Mouse (Mus musculus) ovary, postnatal 14 days (tissue): ENCODE results near the gene Slc5a5.

Source experiments
- DNase-seq: peaks from one replicate; pipeline ENCODE4 v3.0.0; 2022; ENCODE audit warnings: low spot score

Slc5a5 gene

GRCm38 (mm10) chr8:70853863-70854262 is 38.7 kb downstream of the Slc5a5 start:
- DNase-seq, result no peak

- no peak for DNase-seq
These were observed 39.8 kb downstream of the Slc5a5 start for GRCm38 (mm10) chr8:70852595-70853231.

GRCm38 (mm10) chr8:70851837-70852236 is 40.7 kb downstream of the Slc5a5 start:
- DNase-seq, result no peak

- no peak for DNase-seq
These were observed 41.6 kb downstream of the Slc5a5 start for GRCm38 (mm10) chr8:70850947-70851346.

GRCm38 (mm10) chr8:70850132-70850845 is 42.3 kb downstream of the Slc5a5 start:
- no peak for DNase-seq

- DNase-seq, result no peak
These were observed 43.1 kb downstream of the Slc5a5 start for GRCm38 (mm10) chr8:70849333-70849990.

GRCm38 (mm10) chr8:70846371-70847154 is 46.0 kb downstream of the Slc5a5 start:
- DNase-seq, result no peak

- no peak for DNase-seq
These were observed 47.4 kb downstream of the Slc5a5 start for GRCm38 (mm10) chr8:70845108-70845507.

- DNase-seq, result peak; percentile 94
These were observed 48.0 kb downstream of the Slc5a5 start for GRCm38 (mm10) chr8:70844523-70844922.

GRCm38 (mm10) chr8:70843941-70844340 is 48.6 kb downstream of the Slc5a5 start:
- no peak for DNase-seq

GRCm38 (mm10) chr8:70843214-70843773 is 49.3 kb downstream of the Slc5a5 start:
- no peak for DNase-seq

GRCm38 (mm10) chr8:70842484-70842883 is 50.1 kb downstream of the Slc5a5 start:
- no peak for DNase-seq

- DNase-seq, result peak; percentile 94
These were observed 51.1 kb downstream of the Slc5a5 start for GRCm38 (mm10) chr8:70841147-70842072.

- no peak for DNase-seq
These were observed 52.0 kb downstream of the Slc5a5 start for GRCm38 (mm10) chr8:70840590-70840989.

- peak; percentile 92 for DNase-seq
These were observed 52.9 kb downstream of the Slc5a5 start, which contains the start of gene Arrdc2 for GRCm38 (mm10) chr8:70839408-70840351. Gene Arrdc2, minus strand, starts transcription at chr8:70839720.

- no peak for DNase-seq
These were observed 53.7 kb downstream of the Slc5a5 start for GRCm38 (mm10) chr8:70838654-70839407.

- no peak for DNase-seq
These were observed 55.9 kb downstream of the Slc5a5 start for GRCm38 (mm10) chr8:70836666-70837065.

- no peak for DNase-seq
These were observed 58.5 kb downstream of the Slc5a5 start for GRCm38 (mm10) chr8:70834071-70834470.

GRCm38 (mm10) chr8:70833520-70833919 is 59.0 kb downstream of the Slc5a5 start:
- DNase-seq, result no peak
